Mouse (Mus musculus): ENCODE results near the gene Evl.

GRCm38 (mm10) chr12:108564910-108565506 lies 10.5 kb downstream of the Evl start:
- TF ChIP-seq POLR2A (IDR thresholded peaks at IDR 0.05; ENCODE audit: insufficient read length, low read depth): no peak
- TF ChIP-seq POLR2AphosphoS2 (IDR thresholded peaks at IDR 0.05; ENCODE audit: insufficient read length, low read depth): no peak
- TF ChIP-seq CEBPB (IDR thresholded peaks at IDR 0.05; ENCODE audit: insufficient read depth, poor library complexity, severe bottlenecking): no peak
- no peak for TF ChIP-seq MAX (IDR thresholded peaks at IDR 0.05; ENCODE audit: low read depth)
